Mouse (Mus musculus) thymus, postnatal 10 days (tissue): ENCODE results near the gene Nr2f1.
A peak's percentile ranks its signal among the peaks of the same experiment; 100 is the strongest.
"Not testable (repeated sequence)": the region's sequence is repeated elsewhere in the genome, so short reads cannot be mapped to it uniquely, and the experiment has no call there.

ENCODE experiments used
- DNase-seq, 2 experiments: peaks; one replicate each; pipeline ENCODE4 v3.0.0; 2021; ENCODE audit warnings: low spot score in 2 of 2

The Nr2f1 gene

GRCm38 (mm10) chr13:78199642-78200160 is at the start of gene Nr2f1:
Gene Nr2f1, minus strand, starts transcription at chr13:78199757.
- no peak for DNase-seq

GRCm38 (mm10) chr13:78221680-78222079 is 22.1 kb upstream of the Nr2f1 start:
- DNase-seq = no peak

DNA sequence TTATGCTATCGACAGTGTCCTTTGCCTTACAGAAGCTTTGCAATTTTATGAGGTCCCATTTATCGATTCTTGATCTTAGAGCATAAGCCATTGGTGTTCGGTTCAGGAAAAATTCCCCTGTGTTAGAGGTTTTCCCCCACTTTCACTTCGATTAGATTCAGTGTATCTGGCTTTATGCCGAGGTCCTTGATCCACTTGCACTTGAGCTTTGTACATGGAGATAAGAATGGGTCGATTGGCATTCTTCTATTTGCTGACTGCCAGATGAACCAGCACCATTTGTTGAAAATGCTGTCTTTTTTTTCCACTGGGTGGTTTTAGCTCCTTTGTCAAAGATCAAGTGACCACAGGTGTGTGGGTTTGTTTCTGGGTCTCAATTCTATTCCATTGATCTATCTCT is 20.7 kb upstream of the Nr2f1 start:
- DNase-seq = not testable (repeated sequence)

DNA sequence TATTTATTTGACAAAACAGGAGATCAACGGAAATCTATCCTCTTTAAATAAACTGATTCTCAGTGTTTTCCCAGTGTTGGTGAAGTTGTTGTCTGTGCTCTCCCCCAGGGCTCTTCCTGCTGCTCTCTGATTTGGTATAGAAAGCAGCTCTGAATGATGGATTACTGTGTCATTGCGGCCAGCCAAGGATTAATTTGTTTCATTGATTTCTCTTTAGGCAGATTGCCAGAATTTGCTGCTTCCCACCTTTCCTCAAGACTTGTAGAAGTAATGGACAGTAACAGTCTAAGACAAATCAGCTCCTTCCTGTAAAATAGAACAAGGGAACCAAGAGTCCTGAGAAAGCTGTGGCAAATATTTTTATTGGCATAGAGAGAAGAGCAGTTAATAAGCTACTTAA is 15.7 kb upstream of the Nr2f1 start:
- no peak for DNase-seq

- DNase-seq = no peak
Measured at GRCm38 (mm10) chr13:78213155-78213554, 13.6 kb upstream of the Nr2f1 start.

DNA sequence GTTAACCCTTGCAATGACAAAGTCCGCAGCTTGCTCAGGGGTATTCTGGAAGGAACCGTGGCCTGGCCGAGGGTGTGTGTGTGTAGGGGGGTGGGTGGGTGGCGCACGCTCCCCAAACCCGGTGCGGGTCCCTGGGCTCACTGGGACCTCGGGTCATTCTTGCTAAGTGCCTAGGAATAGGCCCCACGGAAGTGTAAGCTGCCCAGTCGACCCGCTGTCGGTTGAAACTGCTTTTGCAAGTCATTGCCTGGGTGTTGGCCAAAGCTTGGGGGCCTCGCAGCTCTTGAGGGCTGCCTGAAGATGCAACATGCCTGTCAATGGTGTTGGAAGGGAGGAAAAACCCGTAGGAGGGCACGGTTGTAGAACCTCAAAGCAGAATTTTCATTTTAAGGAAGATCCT is 12.6 kb upstream of the Nr2f1 start:
- no peak for DNase-seq

DNA sequence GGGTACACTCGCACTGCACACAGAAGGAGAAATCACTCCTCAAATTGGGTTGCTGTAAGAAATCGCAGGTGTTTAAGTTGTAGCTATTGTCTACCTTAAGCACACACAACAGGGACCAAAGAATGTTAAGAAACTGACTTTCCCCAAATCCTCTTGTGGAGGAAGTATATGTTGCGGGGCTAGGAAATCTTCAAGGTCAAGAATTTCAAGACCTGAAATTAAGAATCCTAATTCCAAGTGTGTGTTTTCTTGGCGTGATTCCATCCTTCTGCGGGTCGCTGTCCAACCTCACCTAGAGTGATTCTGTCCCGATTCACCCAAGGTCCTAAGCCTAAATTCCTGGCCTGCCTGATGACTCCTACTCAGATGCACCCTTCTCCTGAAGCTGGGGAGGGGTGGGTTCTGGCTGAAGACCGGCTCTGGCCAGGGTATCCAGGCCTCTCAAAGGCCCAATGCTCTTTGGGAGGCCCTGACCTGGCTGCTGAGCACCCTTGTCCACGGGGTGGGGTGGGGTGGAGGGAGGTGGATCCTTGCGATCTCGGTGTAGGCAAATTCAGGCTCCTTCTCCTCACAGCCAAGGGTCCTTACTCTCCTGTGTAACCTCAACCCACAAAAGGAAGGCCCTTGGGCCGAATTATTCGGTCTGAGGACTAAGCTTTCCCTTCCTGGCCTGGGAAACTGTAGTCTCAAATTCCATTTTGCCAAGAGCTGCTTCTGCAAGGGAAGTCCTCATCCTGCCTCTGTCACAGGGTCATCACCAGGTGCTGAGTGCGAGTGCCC is 11.9 kb upstream of the Nr2f1 start:
- DNase-seq = no peak

GRCm38 (mm10) chr13:78210748-78211089 is 11.2 kb upstream of the Nr2f1 start:
- no peak for DNase-seq

- DNase-seq = no peak
Measured at GRCm38 (mm10) chr13:78210029-78210747, 10.6 kb upstream of the Nr2f1 start.

- no peak for DNase-seq
Measured at GRCm38 (mm10) chr13:78209611-78210028, 10.1 kb upstream of the Nr2f1 start.

- DNase-seq = no peak
Measured at GRCm38 (mm10) chr13:78208689-78209410, 9.3 kb upstream of the Nr2f1 start.

- DNase-seq = no peak
Measured at GRCm38 (mm10) chr13:78207796-78208645, 8.5 kb upstream of the Nr2f1 start.

DNA sequence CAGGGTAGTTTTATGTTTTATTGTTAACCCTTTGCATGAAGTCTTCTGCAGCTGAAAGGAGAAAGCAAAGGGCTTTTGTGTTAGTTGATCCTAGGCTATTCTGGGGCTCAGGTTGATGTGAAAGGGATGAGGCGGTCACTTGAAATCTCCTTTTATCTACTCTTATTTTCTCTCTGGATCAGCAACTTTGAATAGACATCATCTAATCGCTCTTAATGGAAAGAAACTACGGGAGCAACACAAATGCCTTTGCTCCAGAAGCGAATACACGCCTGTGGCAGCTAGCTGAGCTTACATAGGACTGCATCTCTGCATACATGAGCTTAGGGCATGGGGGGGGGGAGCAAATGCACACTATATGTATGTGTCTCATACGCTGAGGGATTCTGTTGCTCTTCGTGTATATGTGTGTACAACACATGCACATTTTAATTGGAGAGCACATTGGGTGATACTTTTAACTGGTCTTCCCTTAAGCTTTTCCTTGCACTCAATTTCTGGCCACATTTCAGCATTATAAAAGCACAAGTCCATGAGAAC is 7.4 kb upstream of the Nr2f1 start:
- no peak for DNase-seq

DNA sequence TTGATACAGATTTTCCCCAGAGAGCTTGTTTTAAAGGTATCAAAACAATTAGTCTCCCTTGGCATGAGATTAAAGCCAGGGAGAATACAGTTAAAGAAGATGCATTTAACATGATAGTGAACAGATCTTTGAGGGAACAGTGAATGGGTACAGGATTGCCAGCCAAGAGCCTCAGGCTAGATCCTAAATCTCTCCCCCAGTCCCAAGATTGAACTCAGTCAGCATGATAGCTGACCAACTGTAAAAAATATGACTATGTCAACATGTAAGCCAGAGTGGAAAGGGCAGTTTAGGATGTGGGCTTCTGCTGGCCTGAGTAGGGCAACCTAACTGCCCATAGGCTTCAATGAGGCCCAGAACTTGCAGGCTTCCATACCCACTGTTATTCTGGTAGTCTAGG is 5.9 kb upstream of the Nr2f1 start:
- no peak for DNase-seq

DNA sequence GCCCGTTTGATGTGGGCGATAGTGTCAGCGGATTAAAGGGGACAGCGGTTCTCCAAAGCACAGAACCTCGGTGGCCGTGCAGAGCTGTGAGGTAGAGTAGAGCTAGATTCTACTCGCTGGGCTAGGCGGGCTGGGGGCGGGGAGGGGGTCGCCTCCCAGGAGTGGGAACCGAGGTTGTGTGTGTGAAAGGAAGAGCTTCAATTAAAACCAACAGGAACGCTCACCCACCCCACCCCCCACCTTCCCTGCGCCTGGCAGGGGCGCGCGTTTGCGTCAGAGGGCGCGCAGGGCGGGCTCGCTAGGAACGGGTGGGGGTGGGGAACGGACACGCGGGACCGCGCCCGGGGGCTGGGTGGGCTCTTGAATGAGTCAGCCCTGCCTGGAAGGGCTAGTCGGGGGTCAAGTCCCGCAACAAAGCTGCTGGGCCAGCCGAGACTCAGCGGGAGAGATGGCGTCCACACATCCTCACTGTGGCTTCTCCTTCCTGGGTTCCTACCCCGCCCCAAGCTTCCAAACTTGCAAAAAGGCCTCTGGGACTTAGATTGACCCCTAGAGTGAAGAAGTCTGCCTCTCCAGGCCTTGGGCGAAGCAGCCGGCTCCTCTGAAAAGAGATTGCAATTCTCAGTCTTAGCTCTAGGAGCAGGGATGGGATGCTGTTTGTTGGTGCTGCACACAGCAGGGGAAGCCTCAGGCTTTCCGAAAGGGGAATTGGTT is 3.9 kb upstream of the Nr2f1 start:
- no peak for DNase-seq

- DNase-seq = no peak
Measured at GRCm38 (mm10) chr13:78202574-78203347, 3.2 kb upstream of the Nr2f1 start.

DNA sequence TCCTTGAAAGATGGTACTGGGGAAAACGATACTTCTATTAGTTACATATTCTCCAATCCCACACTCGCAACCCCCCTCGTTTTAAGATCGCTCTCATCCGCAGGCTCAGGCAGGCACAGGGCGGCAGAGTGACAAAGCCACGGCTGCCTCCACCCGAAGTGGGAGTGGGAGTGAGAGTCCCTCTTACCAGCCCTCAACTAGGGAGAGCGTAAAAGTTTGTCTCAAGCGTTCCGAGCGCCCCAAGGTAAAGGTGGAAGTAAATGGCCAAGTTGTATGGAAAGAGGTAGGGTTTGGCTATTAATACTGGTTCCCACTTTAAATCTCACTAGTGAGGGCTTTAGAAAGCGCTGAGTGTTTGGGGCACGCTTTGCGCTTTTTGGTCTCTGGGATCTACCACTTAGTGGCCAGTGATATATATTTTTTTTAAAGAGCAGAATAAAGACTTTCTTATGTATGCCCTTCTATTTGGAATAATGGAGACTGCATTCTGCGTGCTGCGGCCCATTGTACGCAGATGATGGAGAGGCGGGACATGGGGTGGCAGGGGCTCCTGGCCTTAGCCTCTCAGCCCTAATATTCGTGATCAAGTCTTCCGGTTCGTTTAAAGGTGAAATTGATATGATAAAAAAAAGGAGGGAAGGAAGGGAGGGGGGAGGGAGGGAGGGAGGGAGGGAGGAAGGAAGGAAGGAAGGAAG is 2.5 kb upstream of the Nr2f1 start:
- no peak for DNase-seq

DNA sequence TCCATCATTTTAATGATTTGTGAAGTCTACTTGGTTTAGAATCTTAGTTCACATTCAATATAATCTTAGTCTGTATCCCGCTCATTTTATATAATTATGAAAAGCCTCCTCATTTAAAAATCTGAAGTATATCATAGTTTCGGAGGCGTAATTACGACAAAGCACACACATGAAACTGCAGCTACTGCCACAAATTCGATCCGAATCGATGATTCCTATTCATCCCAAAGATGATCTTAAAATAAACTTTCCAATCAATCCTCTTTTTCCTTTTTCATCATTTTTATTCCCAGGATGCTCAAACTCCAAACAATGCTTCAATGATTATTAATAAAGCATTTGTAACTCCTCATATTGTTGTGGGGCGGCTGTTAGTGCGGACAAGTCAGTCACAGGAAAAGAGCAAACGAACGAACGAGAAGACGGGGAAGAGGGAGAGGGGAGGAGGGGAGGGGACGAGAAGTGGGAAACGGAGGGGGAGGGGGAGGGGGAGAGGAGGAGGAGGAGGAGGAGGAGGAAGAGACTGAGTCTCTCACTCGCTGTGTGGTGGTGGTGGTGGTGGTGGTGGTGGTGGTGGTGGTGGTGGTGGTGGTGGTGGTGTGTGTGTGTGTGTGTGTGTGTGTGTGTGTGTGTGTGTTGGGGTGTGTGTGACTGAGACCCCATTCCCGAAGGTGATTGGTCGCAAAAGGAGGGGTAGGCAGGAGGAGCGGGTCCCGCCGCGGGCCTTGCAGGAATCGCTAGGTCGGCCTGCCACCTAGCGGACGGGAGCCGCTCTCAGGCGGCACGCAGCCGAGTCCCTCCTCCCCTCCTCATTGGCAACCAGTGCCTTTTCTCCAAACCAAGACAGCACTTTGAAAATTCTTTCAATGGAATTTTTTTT is 1.7 kb upstream of the Nr2f1 start:
- peak in 1 of 2 experiments; percentile 41 for DNase-seq
